Mouse (Mus musculus) embryonic fibroblast, embryonic 13.5 days (primary cell): ENCODE data around the gene 2610301B20Rik.

Experiments
- CTCF ChIP-seq: IDR thresholded peaks from 2 replicates; pipeline ENCODE4 v1.5.1; 2011; ENCODE audit warnings: mild to moderate bottlenecking, control low read depth, low read length, moderate library complexity, borderline replicate concordance; ENCODE audit not compliant: insufficient read depth
- POLR2A ChIP-seq: IDR thresholded peaks from 2 replicates; pipeline ENCODE4 v1.6.1; 2011; ENCODE audit warnings: low read depth, mild to moderate bottlenecking, control low read depth, low read length, moderate library complexity

- TF ChIP-seq CTCF (no peak), POLR2A (no peak)
Observed at GRCm38 (mm10) chr4:10923180-10923579, 48.9 kb downstream of the 2610301B20Rik start.
